Mouse (Mus musculus) ES-Bruce4 (cell line): ENCODE measurements around the gene Dcaf17.

ENCODE experiments used
- CTCF ChIP-seq: IDR thresholded peaks from one replicate; pipeline ENCODE4 v1.8.1; 2011; ENCODE audit warnings: low read depth, low read length
- EP300 ChIP-seq: IDR thresholded peaks from 2 replicates; pipeline ENCODE4 v1.6.1; 2011; ENCODE audit warnings: low read depth, low read length; ENCODE audit not compliant: insufficient read depth
- POLR2A ChIP-seq: IDR thresholded peaks from one replicate; pipeline ENCODE4 v1.8.1; 2011; ENCODE audit warnings: low read length; ENCODE audit not compliant: insufficient read depth

GRCm38 (mm10) chr2:71082416-71082815 lies 27.3 kb downstream of the Dcaf17 start:
- TF ChIP-seq CTCF (no peak), POLR2A (no peak), EP300 (no peak)
